Mouse (Mus musculus): ENCODE results near the gene Lrguk. TPM values are rescaled to one million over a fixed set of nuclear protein-coding genes. Genes with fewer than 3 reads are reported as not detected.

Lrguk gene
- polyA plus RNA-seq (2014; fragmentation: Nextera tagmentation; extraction: Ambion mirVana) = 0.79 and 2.2 TPM in 2 replicates

DNA sequence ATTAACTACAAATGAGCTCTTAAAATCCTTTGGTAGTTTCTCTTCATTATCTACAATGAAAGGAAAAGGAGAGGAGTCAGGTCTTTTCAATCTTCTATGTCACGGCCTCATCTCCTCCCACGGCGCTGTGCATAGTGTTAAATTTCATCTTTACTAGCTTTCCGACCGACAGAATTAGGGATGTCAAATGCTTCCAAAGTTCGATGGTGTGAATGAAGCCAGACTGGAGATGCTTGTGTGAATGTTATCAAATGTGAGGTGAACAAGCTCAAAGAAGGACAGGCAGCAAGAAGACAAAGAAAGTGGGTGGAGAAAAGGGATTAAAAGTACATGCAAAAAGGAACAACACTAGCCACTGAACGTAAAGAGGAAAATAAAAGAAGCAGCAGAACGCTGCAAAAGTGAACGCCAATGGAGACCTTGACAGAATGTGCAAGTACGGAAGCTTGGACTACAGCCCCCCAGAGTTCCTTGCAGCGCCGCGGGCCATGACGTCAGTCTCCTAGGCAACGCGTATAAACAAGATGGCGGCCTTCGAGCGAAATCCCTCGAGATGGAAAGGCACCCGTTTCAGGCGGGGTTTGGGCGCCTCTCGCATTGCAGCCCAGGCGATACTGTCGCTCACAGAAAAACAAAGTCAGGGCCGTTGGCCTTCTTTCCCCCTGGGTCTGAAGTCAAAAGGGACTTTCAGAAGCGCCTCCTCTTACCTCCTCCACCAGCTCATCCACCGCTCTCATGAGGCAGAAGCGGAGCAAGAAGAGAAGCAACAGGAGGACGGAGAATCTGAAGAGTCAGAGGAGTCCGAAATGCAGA, at the start of gene Lrguk:
Lrguk (plus strand) TSS at position 516 of the 813 bp plus-strand sequence.
- ATAC-seq (replicated peaks; ENCODE audit: low FRiP score) = peak; percentile 95

DNA sequence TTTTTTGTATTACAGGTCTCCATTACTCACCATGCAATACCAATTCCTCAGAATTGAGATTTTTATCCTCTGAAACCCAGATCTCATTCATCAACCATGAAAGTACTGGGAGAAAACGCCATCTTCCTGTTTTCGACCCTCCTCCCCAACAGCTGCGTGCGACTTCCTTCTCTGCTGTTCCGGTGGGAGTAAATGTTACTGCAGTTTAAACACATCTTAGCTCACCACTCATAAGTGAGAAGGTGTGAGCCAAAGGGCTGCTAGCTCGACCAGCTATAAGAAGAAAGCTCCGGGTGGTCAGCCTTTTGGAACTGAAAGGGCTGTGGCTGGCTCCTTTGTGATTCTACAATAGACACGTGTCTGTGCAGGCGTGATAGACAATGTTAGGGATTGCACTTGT, 46.5 kb upstream of the Lrguk start:
- H3K9me3 ChIP-seq (ENCODE audit: control insufficient read depth, low read length) = no peaks in the 10 kb centered on the region
- H3K4me2 ChIP-seq (ENCODE audit: low read depth, low read length, severe bottlenecking) = no peak overlapping the region
- ATAC-seq (replicated peaks; ENCODE audit: low FRiP score) = no peak
- DNase-seq (ENCODE audit: low spot score) = no peak
- no peak overlapping the region for H3K27ac ChIP-seq (ENCODE audit: low read depth, low read length)
- no peaks in the 10 kb centered on the region for H3K36me3 ChIP-seq (ENCODE audit: control insufficient read depth, insufficient read depth, low read length)
- H3K4me1 ChIP-seq (replicated peaks; ENCODE audit: control insufficient read depth, insufficient read depth, low read length) = peaks cover 9% of the 10 kb centered on the region; the same call in 1 of the 2 replicates
- H3K4me3 ChIP-seq (ENCODE audit: low read depth, low read length) = no peak overlapping the region
- no peaks in the 10 kb centered on the region; the same call in 1 of the 2 replicates for H3K27me3 ChIP-seq (ENCODE audit: control insufficient read depth, insufficient read depth, low read length)
- 86% methylated on average over 9 of the region's 9 CpGs for WGBS
- no peak overlapping the region for H3K9ac ChIP-seq (ENCODE audit: low read length)

More for the DNA sequence above, at the start of gene Lrguk:
- H3K4me3 ChIP-seq (ENCODE audit: low read depth, low read length) = peak within 1 kb of the TSS; percentile 58
- DNase-seq (ENCODE audit: low spot score) = peak; percentile 92
- H3K27ac ChIP-seq (ENCODE audit: low read depth, low read length) = no peak within 1 kb of the TSS
- peaks cover 2% of the 10 kb centered on the region; the same call in 1 of the 2 replicates for H3K4me1 ChIP-seq (replicated peaks; ENCODE audit: control insufficient read depth, insufficient read depth, low read length)
- H3K4me2 ChIP-seq (ENCODE audit: low read depth, low read length, severe bottlenecking) = peak within 1 kb of the TSS; percentile 89
- 4% methylated on average over 31 of the region's 32 CpGs for WGBS
- no peaks in the 10 kb centered on the region for H3K36me3 ChIP-seq (ENCODE audit: control insufficient read depth, insufficient read depth, low read length)
- no peaks in the 10 kb centered on the region for H3K27me3 ChIP-seq (ENCODE audit: control insufficient read depth, insufficient read depth, low read length)
- H3K9ac ChIP-seq (ENCODE audit: low read length) = peak within 1 kb of the TSS; percentile 63
- no peaks in the 10 kb centered on the region; the same call in 1 of the 2 replicates for H3K9me3 ChIP-seq (ENCODE audit: control insufficient read depth, low read length)

DNA sequence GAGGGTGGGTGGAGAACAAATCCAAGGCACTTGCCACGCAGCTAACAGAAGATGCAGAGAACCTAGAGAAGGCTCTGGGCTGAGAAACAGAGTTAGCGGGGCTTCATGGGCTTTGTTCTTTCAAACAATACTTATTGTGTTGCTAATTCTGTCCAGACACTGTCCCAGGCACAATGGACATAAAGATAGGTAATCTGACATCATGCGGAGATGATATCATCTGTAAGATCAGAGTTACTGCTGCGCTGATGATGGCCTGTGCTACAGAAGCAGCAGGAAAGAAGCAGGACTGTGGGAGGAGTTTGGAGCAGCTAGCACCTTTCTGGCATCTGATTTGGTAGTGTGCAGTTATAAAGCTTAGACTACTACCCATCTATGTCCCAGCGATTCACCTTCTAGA, 42.1 kb upstream of the Lrguk start:
- Histone ChIP-seq H3K27ac (ENCODE audit: low read depth, low read length) (no peak overlapping the region), H3K4me3 (ENCODE audit: low read depth, low read length) (no peak overlapping the region), H3K4me1 (replicated peaks; ENCODE audit: control insufficient read depth, insufficient read depth, low read length) (no peaks in the 10 kb centered on the region), H3K9ac (ENCODE audit: low read length) (no peak overlapping the region), H3K27me3 (ENCODE audit: control insufficient read depth, insufficient read depth, low read length) (no peaks in the 10 kb centered on the region), H3K36me3 (ENCODE audit: control insufficient read depth, insufficient read depth, low read length) (no peaks in the 10 kb centered on the region), H3K4me2 (ENCODE audit: low read depth, low read length, severe bottlenecking) (no peak overlapping the region), H3K9me3 (ENCODE audit: control insufficient read depth, low read length) (no peaks in the 10 kb centered on the region)
- DNase-seq (ENCODE audit: low spot score) (no peak), ATAC-seq (replicated peaks; ENCODE audit: low FRiP score) (no peak)
- 67% methylated on average over 5 of the region's 5 CpGs for whole genome bisulfite sequencing

DNA sequence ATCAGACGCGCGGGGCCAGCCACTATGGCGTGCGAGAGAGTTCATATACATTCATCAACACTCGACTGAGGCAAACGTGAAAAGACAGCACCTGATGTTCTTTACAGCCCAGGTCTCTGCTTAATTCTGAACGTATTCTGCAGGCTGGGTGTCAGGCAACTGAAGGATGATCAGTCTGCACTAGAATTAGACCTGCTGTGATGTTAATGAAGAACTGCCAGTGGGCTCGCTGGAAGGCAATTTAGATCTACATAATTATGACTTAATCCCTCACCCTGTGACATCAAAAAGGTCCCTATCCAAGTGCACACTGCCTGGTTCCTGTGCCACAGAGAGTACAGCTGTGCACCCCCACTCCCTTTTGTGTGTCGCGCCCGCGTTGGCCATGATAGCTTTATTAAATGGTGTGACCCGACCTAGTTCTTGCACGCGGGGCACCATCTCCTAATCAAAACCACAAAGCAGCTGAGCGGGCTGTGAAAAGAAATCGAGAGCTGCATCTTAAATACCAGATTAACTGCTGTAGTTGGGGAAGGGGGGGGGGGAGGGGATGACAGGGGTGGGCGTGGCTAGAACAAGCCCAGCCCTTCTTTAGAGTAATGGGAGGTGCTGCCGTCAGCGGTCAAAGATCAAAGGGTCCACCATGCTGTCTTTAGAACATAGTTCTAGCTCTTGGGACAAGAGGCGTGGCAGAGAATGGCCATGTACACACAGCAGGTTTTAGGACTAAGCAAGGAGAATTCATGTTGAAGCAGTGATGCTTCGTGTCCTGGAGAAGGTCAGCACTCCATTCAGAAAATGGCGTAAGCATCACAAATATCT, 36.8 kb upstream of the Lrguk start:
- H3K27me3 ChIP-seq (ENCODE audit: control insufficient read depth, insufficient read depth, low read length) = no peaks in the 10 kb centered on the region
- no peak overlapping the region for H3K4me2 ChIP-seq (ENCODE audit: low read depth, low read length, severe bottlenecking)
- H3K9me3 ChIP-seq (ENCODE audit: control insufficient read depth, low read length) = no peaks in the 10 kb centered on the region
- H3K9ac ChIP-seq (ENCODE audit: low read length) = no peak overlapping the region
- H3K4me3 ChIP-seq (ENCODE audit: low read depth, low read length) = no peak overlapping the region
- H3K4me1 ChIP-seq (replicated peaks; ENCODE audit: control insufficient read depth, insufficient read depth, low read length) = no peaks in the 10 kb centered on the region
- peak; percentile 67 for DNase-seq (ENCODE audit: low spot score)
- H3K27ac ChIP-seq (ENCODE audit: low read depth, low read length) = peak overlapping the region; percentile 8; the same call in 1 of the 2 replicates
- ATAC-seq (replicated peaks; ENCODE audit: low FRiP score) = peak; percentile 91
- H3K36me3 ChIP-seq (ENCODE audit: control insufficient read depth, insufficient read depth, low read length) = no peaks in the 10 kb centered on the region
- 30% methylated on average over 24 of the region's 24 CpGs for WGBS

DNA sequence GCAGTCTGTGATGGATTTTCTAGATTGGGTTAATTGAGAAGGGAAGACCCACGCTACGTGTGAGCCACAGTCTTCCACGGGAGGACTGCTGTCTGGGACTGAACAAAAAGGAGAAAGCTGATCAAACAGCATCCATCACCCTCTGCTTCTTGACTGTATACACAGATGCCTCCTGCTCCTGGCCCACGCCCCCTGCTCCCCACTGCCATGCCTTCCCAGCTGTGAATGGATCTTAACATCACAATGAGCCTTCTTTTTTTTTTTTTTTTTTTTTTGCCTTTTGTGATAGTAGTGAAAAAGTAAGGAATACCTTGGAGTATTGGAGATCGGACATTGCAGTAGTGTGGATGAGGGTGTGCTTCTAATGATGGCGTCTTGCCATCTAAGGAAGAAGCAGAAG, 35.4 kb upstream of the Lrguk start:
- H3K9ac ChIP-seq (ENCODE audit: low read length) = no peak overlapping the region
- H3K4me2 ChIP-seq (ENCODE audit: low read depth, low read length, severe bottlenecking) = no peak overlapping the region
- H3K27me3 ChIP-seq (ENCODE audit: control insufficient read depth, insufficient read depth, low read length) = no peaks in the 10 kb centered on the region
- no peak for DNase-seq (ENCODE audit: low spot score)
- no peaks in the 10 kb centered on the region for H3K9me3 ChIP-seq (ENCODE audit: control insufficient read depth, low read length)
- no peak overlapping the region for H3K4me3 ChIP-seq (ENCODE audit: low read depth, low read length)
- no peak overlapping the region for H3K27ac ChIP-seq (ENCODE audit: low read depth, low read length)
- WGBS = 67% methylated on average over 6 of the region's 6 CpGs
- ATAC-seq (replicated peaks; ENCODE audit: low FRiP score) = no peak
- H3K4me1 ChIP-seq (replicated peaks; ENCODE audit: control insufficient read depth, insufficient read depth, low read length) = no peaks in the 10 kb centered on the region
- H3K36me3 ChIP-seq (ENCODE audit: control insufficient read depth, insufficient read depth, low read length) = no peaks in the 10 kb centered on the region

DNA sequence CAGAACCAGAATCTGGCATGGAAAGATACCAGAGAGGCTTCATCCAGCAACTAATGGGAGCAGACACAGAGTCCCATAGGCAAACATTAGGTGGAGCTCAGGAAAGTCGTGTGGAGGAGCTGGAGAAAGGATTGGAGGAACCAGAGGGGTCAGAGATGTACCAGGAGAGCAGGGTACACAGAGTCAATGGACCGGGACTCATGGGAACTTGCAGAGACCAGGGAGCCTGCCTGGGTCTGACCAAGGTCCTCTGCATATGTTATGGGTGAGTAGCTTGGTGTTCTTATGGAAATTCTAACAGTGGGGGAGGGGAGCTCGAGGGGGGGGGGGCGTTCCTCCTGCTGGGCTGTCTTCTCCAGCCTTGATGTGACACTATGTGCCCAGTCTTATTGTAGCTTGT, 30.7 kb upstream of the Lrguk start:
- H3K4me3 ChIP-seq (ENCODE audit: low read depth, low read length) = no peak overlapping the region
- no peak overlapping the region for H3K4me2 ChIP-seq (ENCODE audit: low read depth, low read length, severe bottlenecking)
- H3K27ac ChIP-seq (ENCODE audit: low read depth, low read length) = no peak overlapping the region
- no peak for ATAC-seq (replicated peaks; ENCODE audit: low FRiP score)
- no peaks in the 10 kb centered on the region for H3K9me3 ChIP-seq (ENCODE audit: control insufficient read depth, low read length)
- no peak for DNase-seq (ENCODE audit: low spot score)
- H3K36me3 ChIP-seq (ENCODE audit: control insufficient read depth, insufficient read depth, low read length) = no peaks in the 10 kb centered on the region
- no peaks in the 10 kb centered on the region; the same call in 1 of the 2 replicates for H3K4me1 ChIP-seq (replicated peaks; ENCODE audit: control insufficient read depth, insufficient read depth, low read length)
- H3K9ac ChIP-seq (ENCODE audit: low read length) = no peak overlapping the region
- WGBS = 39% methylated on average over 4 of the region's 4 CpGs
- no peaks in the 10 kb centered on the region for H3K27me3 ChIP-seq (ENCODE audit: control insufficient read depth, insufficient read depth, low read length)

DNA sequence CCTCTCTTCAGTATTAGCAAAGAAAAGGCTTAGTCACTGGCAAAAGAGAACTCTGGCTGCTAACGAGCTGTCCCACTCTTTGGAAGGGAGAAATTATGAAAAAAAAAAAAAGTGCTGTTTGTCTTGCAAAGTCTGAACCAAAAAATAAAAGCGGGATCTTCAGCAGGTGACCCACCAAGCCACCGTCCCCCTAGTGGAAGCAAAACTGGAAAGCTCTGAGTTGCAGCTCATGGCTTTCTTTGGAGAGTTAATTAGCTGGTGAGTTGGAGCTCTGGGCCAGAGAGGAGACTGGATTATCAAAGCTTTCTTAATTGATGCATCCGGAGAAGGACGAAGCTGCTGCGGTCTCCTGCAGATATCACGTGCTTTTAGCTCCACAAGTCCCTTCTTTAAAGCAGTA, 29.7 kb upstream of the Lrguk start:
- no peaks in the 10 kb centered on the region for H3K36me3 ChIP-seq (ENCODE audit: control insufficient read depth, insufficient read depth, low read length)
- 10% methylated on average over 7 of the region's 7 CpGs for WGBS
- H3K27ac ChIP-seq (ENCODE audit: low read depth, low read length) = no peak overlapping the region
- no peaks in the 10 kb centered on the region for H3K9me3 ChIP-seq (ENCODE audit: control insufficient read depth, low read length)
- ATAC-seq (replicated peaks; ENCODE audit: low FRiP score) = no peak
- H3K4me2 ChIP-seq (ENCODE audit: low read depth, low read length, severe bottlenecking) = no peak overlapping the region
- no peaks in the 10 kb centered on the region for H3K27me3 ChIP-seq (ENCODE audit: control insufficient read depth, insufficient read depth, low read length)
- H3K4me3 ChIP-seq (ENCODE audit: low read depth, low read length) = no peak overlapping the region
- DNase-seq (ENCODE audit: low spot score) = no peak
- no peaks in the 10 kb centered on the region; the same call in 1 of the 2 replicates for H3K4me1 ChIP-seq (replicated peaks; ENCODE audit: control insufficient read depth, insufficient read depth, low read length)
- no peak overlapping the region for H3K9ac ChIP-seq (ENCODE audit: low read length)

DNA sequence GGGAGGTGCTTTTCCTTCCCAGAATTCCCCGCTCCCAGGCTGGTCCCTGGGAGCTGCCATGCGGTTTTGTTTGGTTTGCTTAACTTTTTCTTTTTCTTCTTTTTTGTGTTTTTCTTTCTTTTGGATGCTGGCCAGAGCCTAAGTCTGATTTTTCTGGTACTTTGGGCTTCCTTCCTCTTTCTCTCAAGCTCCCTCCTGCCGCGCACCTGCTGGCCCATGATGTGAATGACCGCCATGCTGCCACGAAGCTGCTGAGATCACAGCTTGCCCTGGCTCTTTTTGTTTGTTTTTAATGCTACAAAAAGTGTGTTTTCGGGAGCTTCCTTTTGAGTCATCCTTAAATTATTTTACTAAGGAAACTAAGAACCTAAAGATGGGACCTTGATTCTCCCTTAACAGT, 28.6 kb upstream of the Lrguk start:
- WGBS = 91% methylated on average over 7 of the region's 7 CpGs
- no peak overlapping the region for H3K4me2 ChIP-seq (ENCODE audit: low read depth, low read length, severe bottlenecking)
- no peak for ATAC-seq (replicated peaks; ENCODE audit: low FRiP score)
- no peak overlapping the region for H3K9ac ChIP-seq (ENCODE audit: low read length)
- no peaks in the 10 kb centered on the region for H3K9me3 ChIP-seq (ENCODE audit: control insufficient read depth, low read length)
- no peaks in the 10 kb centered on the region for H3K36me3 ChIP-seq (ENCODE audit: control insufficient read depth, insufficient read depth, low read length)
- H3K27ac ChIP-seq (ENCODE audit: low read depth, low read length) = no peak overlapping the region
- H3K27me3 ChIP-seq (ENCODE audit: control insufficient read depth, insufficient read depth, low read length) = no peaks in the 10 kb centered on the region
- no peaks in the 10 kb centered on the region; the same call in 1 of the 2 replicates for H3K4me1 ChIP-seq (replicated peaks; ENCODE audit: control insufficient read depth, insufficient read depth, low read length)
- no peak overlapping the region for H3K4me3 ChIP-seq (ENCODE audit: low read depth, low read length)
- DNase-seq (ENCODE audit: low spot score) = no peak

Measured in forebrain, embryonic 11.5 days (tissue).